Mouse (Mus musculus): ENCODE measurements at regions not wholly inside any gene's neighbourhood (a gene's known extent, or its start where the extent isn't known, plus 50 kb on each side); places are given as distances from the start of the nearest gene placed in this dataset.

DNA sequence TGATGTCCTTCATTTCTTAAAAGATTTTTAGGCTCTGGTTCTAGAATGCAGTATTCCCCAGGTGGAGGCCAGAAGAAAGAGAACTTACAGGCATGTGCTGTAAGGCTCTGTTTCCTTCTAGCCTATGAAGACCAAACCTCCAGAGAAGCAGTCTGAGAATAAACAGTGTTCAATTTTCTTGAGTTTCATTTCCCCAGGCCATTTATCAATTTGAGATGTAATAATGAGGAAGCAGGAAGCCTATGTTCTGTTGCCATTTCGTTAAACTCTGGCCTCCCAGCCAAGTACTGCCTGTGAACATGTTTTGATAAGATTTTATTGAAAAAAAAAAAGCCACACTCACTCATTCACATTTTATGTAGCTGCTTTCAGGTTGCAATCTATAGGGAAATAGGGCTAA, 347.7 kb upstream of the Agtr1b start:
- TF ChIP-seq CTCF (IDR thresholded peaks at IDR 0.05; ENCODE audit: control insufficient read depth, insufficient read depth, insufficient read length) = no peak
- TF ChIP-seq USF1 (IDR thresholded peaks at IDR 0.05; ENCODE audit: low read depth) = no peak

Measured in C2C12 (cell line).